Mouse (Mus musculus) spleen, adult 2 months (tissue): ENCODE data around the gene Cd2bp2.

ENCODE experiments used
- CTCF ChIP-seq: fragments of 200-500 bp; IDR thresholded peaks from 2 replicates; pipeline ENCODE4 v1.5.1; 2011; ENCODE audit warnings: mild to moderate bottlenecking, inconsistent platforms; ENCODE audit not compliant: insufficient read depth, insufficient read length, insufficient replicate concordance; ENCODE audit errors: extremely low read depth
- POLR2A ChIP-seq: fragments of 200-500 bp; IDR thresholded peaks from 2 replicates; pipeline ENCODE4 v1.6.1; 2011; ENCODE audit warnings: low read depth, low read length, inconsistent platforms

- TF ChIP-seq CTCF (no peak), POLR2A (no peak)
These were observed 33.3 kb downstream of the Cd2bp2 start for GRCm38 (mm10) chr7:127162546-127162945.
